Mouse (Mus musculus) gastrocnemius, postnatal 36 days (tissue): ENCODE data around the gene Cntnap5c. TPM values are rescaled to one million over a fixed set of nuclear protein-coding genes. Genes with fewer than 3 reads are reported as not detected.

Experiments used
- DNase-seq, 2 experiments: peaks; one replicate each; pipeline ENCODE4 v3.0.0; 2022
- intact Hi-C: fragments of 180-260 bp; cut with DNase I; formaldehyde crosslinking; loops from one replicate; pipeline ENCODE4 v1.15.1; 2025
- total RNA-seq, 2 experiments: library from RNA; stranded (reverse); gene quantifications; 2 replicates each; pipeline ENCODE4 v1.2.3; 2021

Gene Cntnap5c
- total RNA-seq, 2 experiments from 2014 or later: not detected

DNA sequence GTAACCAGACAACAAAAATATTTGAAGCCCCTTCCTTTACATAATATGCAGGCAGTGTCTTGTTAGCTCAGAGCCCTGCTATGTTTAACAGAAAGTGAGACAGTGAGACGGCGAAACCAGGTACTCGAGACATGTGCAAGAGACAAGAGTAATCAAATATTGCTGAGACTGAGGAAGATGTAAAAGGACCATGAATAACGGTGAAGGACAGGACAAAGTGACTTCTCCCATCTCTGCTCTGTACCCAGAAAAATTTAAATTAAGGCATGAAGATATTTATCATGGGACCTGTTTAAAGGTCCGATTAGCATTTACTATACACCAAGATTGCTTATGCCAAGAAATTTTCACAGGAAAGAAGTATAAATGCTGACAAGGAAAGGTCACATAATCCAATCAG lies 233.5 kb downstream of the Cntnap5c start:
- no peak for DNase-seq
- intact Hi-C loops: no loop called here

- intact Hi-C loops: no loop called here
- no peak for DNase-seq
These were observed 234.0 kb downstream of the Cntnap5c start for GRCm38 (mm10) chr17:58003322-58003721.

DNA sequence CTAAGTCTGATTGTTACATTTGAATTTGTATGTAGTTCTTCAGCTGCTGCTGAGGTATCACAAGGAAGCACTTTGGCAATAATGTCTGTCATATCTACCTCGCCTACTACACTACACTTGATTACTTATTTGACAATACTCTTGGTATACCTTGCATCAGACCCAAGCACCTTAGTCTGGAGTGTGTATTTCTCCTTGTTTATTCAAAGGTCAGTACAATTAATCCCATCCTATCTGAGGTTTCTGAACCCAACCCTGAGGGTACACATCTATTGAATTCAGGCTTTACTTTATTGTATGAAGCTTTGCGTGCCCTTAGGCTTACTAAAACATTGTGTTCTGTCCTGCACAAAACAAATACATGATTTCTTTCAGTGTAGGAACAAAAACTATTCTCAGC lies 235.1 kb downstream of the Cntnap5c start:
- no peak for DNase-seq
- intact Hi-C loops: no loop called here

DNA sequence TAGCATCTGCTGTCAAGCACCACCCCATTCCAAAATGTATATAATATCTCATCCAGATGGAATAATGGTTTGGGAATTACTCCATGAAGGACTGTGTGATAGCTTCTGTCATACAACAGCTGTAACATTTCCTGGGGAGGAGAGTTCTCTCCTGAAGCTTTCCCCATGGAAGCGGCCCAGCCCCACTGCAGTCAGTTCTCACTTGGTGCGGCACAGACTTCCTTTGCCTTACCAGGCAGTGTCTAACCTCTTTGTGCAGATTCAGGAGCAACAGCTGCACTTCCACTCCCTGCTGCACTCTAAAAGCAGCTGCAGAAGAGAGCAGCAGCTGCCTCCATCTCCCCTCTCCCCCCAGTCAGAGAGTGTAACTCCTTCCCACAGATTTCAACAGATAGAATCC lies 271.8 kb downstream of the Cntnap5c start:
- intact Hi-C loops: no loop called here
- DNase-seq: no peak

GRCm38 (mm10) chr17:58045149-58045548 lies 275.8 kb downstream of the Cntnap5c start:
- intact Hi-C loops: no loop called here
- DNase-seq: no peak

DNA sequence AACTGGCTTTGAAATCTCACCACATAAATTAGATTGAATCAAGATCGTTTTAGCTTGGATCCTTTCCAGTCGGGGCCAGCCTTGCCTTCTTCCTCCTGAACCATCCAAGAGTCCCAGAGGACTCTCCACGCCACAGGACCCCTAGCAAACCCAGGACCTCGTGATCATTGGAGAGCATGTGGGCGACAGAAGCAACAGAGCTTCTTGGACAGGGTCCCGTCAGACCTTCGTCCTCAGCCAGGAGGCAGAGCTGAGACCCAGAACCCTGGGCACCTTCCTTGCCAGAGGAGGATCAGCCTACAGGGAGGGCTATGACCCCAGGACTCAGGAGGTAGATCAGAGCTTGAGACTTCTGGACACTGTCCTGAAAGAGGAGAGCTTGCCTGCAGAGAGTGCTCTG lies 300.5 kb downstream of the Cntnap5c start:
- no peak for DNase-seq
- intact Hi-C loops: no loop called here

DNA sequence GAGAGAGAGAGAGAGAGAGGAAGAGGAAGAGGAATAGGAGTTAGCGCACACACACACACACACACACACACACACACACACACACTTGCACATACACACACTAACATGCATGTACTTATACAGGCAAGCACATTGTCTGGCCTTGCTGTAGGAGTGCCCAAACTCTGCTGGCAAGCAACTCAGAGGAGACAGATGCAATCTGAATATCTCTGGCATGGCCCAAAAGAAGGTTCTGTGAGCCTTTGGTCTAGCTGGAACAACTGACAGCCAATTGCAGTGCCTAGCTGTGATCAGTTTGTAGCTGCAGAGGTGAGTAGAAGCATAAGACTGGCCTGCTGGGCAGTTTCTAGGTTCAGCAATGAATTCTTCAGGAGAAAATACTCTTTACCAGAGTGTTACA lies 313.3 kb downstream of the Cntnap5c start:
- intact Hi-C loops: no loop called here
- no peak for DNase-seq

DNA sequence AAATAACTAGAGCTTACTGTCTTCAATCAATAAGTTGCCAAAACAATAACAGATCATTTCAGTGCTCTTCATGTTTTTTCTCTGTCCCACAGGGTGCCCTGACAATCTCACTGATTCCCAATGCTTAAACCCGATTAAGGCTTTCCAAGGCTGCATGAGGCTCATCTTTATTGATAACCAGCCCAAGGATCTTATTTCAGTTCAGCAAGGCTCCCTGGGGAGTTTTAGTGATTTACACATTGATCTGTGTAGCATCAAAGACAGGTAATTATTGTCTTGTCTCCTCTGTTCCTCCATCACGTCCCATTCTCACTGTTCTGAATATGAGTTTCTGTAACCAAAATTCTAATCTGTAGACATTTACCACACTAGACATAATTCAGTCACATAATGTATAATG lies 335.1 kb downstream of the Cntnap5c start:
- no peak for DNase-seq
- intact Hi-C loops: no loop called here

- intact Hi-C loops: no loop called here
- no peak for DNase-seq
These were observed 338.5 kb downstream of the Cntnap5c start for GRCm38 (mm10) chr17:58107901-58108300.

- intact Hi-C loops: no loop called here
- no peak for DNase-seq
These were observed 339.0 kb downstream of the Cntnap5c start for GRCm38 (mm10) chr17:58108335-58108734.

DNA sequence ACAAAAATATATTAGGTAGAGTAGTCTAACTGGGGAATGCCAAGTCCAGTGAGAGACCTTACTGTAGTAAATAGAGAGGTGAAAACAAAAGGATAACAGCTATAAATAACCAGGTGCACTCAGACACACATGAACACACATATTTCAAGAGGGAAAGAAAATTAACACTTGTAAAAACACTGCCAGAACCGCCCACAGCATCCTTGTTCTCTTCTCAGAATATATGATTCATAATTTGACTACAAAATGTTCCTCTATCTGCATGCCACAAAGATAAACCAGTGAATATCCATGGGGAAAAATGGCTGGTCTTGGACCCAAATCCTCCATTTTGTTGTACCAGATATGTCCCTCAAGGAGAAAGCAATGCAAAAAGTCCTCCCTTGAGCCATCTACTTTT lies 417.8 kb downstream of the Cntnap5c start:
- DNase-seq: no peak
- intact Hi-C loops: no loop called here

DNA sequence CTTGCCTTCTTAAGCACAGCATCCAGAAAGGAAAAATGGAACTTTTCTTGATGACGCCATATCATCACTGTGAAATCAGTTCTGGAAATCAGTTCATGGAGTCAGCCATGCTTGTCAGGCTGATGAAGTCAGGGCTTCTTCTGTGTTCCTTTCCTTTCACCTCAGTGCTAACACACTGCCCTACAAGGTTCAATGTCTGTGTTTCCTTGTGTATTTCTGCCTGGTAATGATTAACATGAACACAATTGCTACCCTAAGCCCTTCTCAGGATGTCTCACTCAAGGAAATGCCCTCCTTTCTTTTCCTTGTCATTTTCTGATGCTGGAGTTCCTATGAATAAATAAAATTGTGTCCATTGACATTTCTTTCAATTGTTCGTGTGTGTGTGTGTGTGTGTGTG lies 431.8 kb downstream of the Cntnap5c start:
- intact Hi-C loops: no loop called here
- no peak for DNase-seq

GRCm38 (mm10) chr17:58268058-58268457 lies 498.7 kb downstream of the Cntnap5c start:
- intact Hi-C loops: no loop called here
- DNase-seq: no peak

GRCm38 (mm10) chr17:58351310-58351709 lies 581.9 kb downstream of the Cntnap5c start:
- intact Hi-C loops: no loop called here
- no peak for DNase-seq

DNA sequence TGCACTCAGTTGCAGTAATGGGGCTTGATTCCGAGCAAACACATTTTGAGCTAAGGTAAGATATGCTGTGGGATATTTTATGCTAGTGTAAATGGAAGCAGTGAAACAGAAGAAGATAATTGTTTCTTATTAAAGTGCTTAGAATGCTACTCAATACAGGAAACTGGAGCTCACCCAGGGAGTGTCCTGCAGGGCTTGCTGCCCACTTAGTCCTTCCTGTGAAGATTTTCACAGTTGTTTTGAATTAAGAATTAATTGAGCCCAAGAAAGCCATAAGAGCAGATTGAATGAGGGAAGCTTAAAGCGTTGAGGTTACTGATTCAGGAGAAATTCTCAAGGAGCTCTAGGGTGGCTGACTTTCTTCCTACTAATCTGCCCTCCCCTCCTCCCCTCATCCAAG lies 586.9 kb downstream of the Cntnap5c start:
- intact Hi-C loops: no loop called here
- DNase-seq: no peak

- DNase-seq: no peak
- intact Hi-C loops: no loop called here
These were observed 594.4 kb downstream of the Cntnap5c start for GRCm38 (mm10) chr17:58363582-58364267.

GRCm38 (mm10) chr17:58370089-58370488 lies 600.7 kb downstream of the Cntnap5c start:
- intact Hi-C loops: no loop called here
- DNase-seq: no peak

- DNase-seq: no peak
- intact Hi-C loops: no loop called here
These were observed 638.4 kb downstream of the Cntnap5c start for GRCm38 (mm10) chr17:58407769-58408168.

GRCm38 (mm10) chr17:58408756-58409155 lies 639.4 kb downstream of the Cntnap5c start:
- DNase-seq: no peak
- intact Hi-C loops: no loop called here

GRCm38 (mm10) chr17:58437443-58437842 lies 668.1 kb downstream of the Cntnap5c start:
- no peak for DNase-seq
- intact Hi-C loops: no loop called here
